ENCODE assay signal across 27 mouse cellular contexts in genomic region chr5:77362120-77362519, GRCm38 (mm10). TPM values are rescaled to one million over a fixed set of nuclear protein-coding genes. Genes with fewer than 3 reads are reported as not detected.
DNase-seq lines count a peak whose midpoint lies in the region; ATAC-seq and TF ChIP-seq lines count a peak whose summit lies in the region.
"Had no signal": no experiment of that assay in that cellular context is flagged by ENCODE, and none has a peak within 500 bp of the region (broad histone marks: within the 10 kb centered on the region; RNA-seq: fewer than 3 reads in every experiment).

No protein-coding gene starts in this region.

- intact Hi-C loops in heart, postnatal 10 days (cut with DNase I), result no loop called here

- H3K4me2 ChIP-seq in hindbrain, embryonic 14.5 days (replicated peaks), result no peak overlapping the region
- H3K4me2 ChIP-seq: embryonic facial prominence, embryonic 13.5 days; embryonic facial prominence, embryonic 15.5 days; forebrain, embryonic 13.5 days; forebrain, embryonic 15.5 days had no signal

- no peak for TF ChIP-seq CTCF in embryonic fibroblast, embryonic 13.5 days (IDR thresholded peaks at IDR 0.05; ENCODE audit: borderline replicate concordance, insufficient read depth, low read length)

- H3K36me3 ChIP-seq in hindbrain, embryonic 14.5 days (replicated peaks; ENCODE audit: control insufficient read depth, insufficient read depth), result no peaks in the 10 kb centered on the region
- H3K36me3 ChIP-seq: embryonic facial prominence, embryonic 13.5 days; embryonic facial prominence, embryonic 15.5 days; forebrain, embryonic 15.5 days; G1E had no signal

- peak; percentile 96 for DNase-seq in heart, adult 11 months
- no peak for DNase-seq in heart, postnatal 10 days
- DNase-seq in kidney, postnatal 10 days, result peak; percentile 25
- no peak for DNase-seq in kidney, adult 18-20 months
- no peak for DNase-seq in hindbrain, embryonic 14.5 days (ENCODE audit: low spot score)
- DNase-seq: adrenal gland, adult 8-10 months; adrenal gland, postnatal 14 days; adrenal gland, postnatal 36 days; cerebellum, adult 11 months; cerebellum, adult 18-20 months; cerebellum, adult 8-10 months; cerebellum, adult 9-11 months; cerebellum, postnatal 14 days; cerebellum, postnatal 36 days; embryo, embryonic 11 days; forebrain, postnatal 0 days had no signal

- no peaks in the 10 kb centered on the region for H3K9me3 ChIP-seq in hindbrain, embryonic 14.5 days (ENCODE audit: control insufficient read depth, low read length)
- H3K9me3 ChIP-seq: embryonic facial prominence, embryonic 13.5 days; embryonic facial prominence, embryonic 15.5 days; forebrain, embryonic 13.5 days; forebrain, embryonic 15.5 days had no signal

- H3K4me3 ChIP-seq in brown adipose tissue, adult 24 weeks (ENCODE audit: insufficient read depth, low read depth, low read length), result no peak overlapping the region
- no peak overlapping the region for H3K4me3 ChIP-seq in embryonic fibroblast, embryonic 13.5 days (ENCODE audit: insufficient read depth, low read length)
- H3K4me3 ChIP-seq in hindbrain, embryonic 14.5 days (replicated peaks; ENCODE audit: low read length), result no peak overlapping the region
- H3K4me3 ChIP-seq: embryonic facial prominence, embryonic 13.5 days; embryonic facial prominence, embryonic 15.5 days; forebrain, embryonic 13.5 days; forebrain, embryonic 15.5 days had no signal

- no peak overlapping the region for H3K9ac ChIP-seq in hindbrain, embryonic 14.5 days
- H3K9ac ChIP-seq: embryonic facial prominence, embryonic 13.5 days; embryonic facial prominence, embryonic 15.5 days; forebrain, embryonic 13.5 days; forebrain, embryonic 15.5 days; forebrain, postnatal 0 days had no signal

- no peak for ATAC-seq in CD4-positive, CD25-positive, alpha-beta regulatory T cell, adult 4 months
- ATAC-seq in hindbrain, embryonic 14.5 days (ENCODE audit: low FRiP score), result no peak
- ATAC-seq: activated CD4-positive, CD25-positive, alpha-beta regulatory T cell, adult 4 months; forebrain, embryonic 13.5 days; forebrain, embryonic 15.5 days; forebrain, postnatal 0 days; Patski had no signal

- TF ChIP-seq POLR2A in embryonic fibroblast, embryonic 13.5 days (IDR thresholded peaks at IDR 0.05; ENCODE audit: low read depth, low read length), result no peak

- peaks cover 49% of the 10 kb centered on the region for H3K4me1 ChIP-seq in brown adipose tissue, adult 24 weeks (ENCODE audit: control insufficient read depth, insufficient read depth, insufficient read length, low read length)
- H3K4me1 ChIP-seq in embryonic fibroblast, embryonic 13.5 days (ENCODE audit: control insufficient read depth, insufficient read depth, low read length), result peaks cover 28% of the 10 kb centered on the region
- H3K4me1 ChIP-seq in hindbrain, embryonic 14.5 days (replicated peaks; ENCODE audit: control insufficient read depth, insufficient read depth, low read length), result peaks cover 10% of the 10 kb centered on the region; the same call in 1 of the 2 replicates

- peak overlapping the region; percentile 95 for H3K27ac ChIP-seq in brown adipose tissue, adult 24 weeks (replicated peaks; ENCODE audit: low read depth, low read length)
- H3K27ac ChIP-seq in embryonic fibroblast, embryonic 13.5 days (ENCODE audit: insufficient read depth, low read length), result peak overlapping the region; percentile 76; the same call in 1 of the 2 replicates
- no peak overlapping the region for H3K27ac ChIP-seq in hindbrain, embryonic 14.5 days
- H3K27ac ChIP-seq: embryonic facial prominence, embryonic 13.5 days; embryonic facial prominence, embryonic 15.5 days; forebrain, embryonic 13.5 days; forebrain, embryonic 15.5 days had no signal

- WGBS in hindbrain, embryonic 14.5 days, result 64% methylated on average over 3 of the region's 3 CpGs

- H3K27me3 ChIP-seq in hindbrain, embryonic 14.5 days (ENCODE audit: control insufficient read depth, insufficient read depth, low read length), result no peaks in the 10 kb centered on the region
- H3K27me3 ChIP-seq: CH12.LX; embryonic facial prominence, embryonic 13.5 days; embryonic facial prominence, embryonic 15.5 days; forebrain, embryonic 13.5 days; Patski had no signal

RNA-seq across cellular contexts. Expression of gene Igfbp7, which starts 45.7 kb away (rescaled TPM):
- total RNA-seq in heart, postnatal 10 days (2021), result 100 to 1,000 TPM; 435 to 466 TPM
- polyA plus RNA-seq in brown adipose tissue, adult 24 weeks (2012; ENCODE audit: insufficient read depth, insufficient read length, missing spikeins), result 85.5 and 137 TPM in 2 replicates
- 406 and 784 TPM in 2 replicates for polyA plus RNA-seq in embryonic fibroblast, embryonic 13.5 days (2011; ENCODE audit: insufficient read length, low read depth, missing spikeins)
- under 1 TPM in 1 of 2 experiments, not detected in 1; 0.31 TPM for polyA plus RNA-seq in CD4-positive, CD25-positive, alpha-beta regulatory T cell, adult 4 months (2017; shearing (Covaris generic))
- polyA plus RNA-seq in hindbrain, embryonic 14.5 days (2014; fragmentation: Nextera tagmentation; extraction: Ambion mirVana), result 70.5 and 80.4 TPM in 2 replicates
- total RNA-seq: G1E had no signal
- polyA plus RNA-seq: G1E had no signal

RNA-seq across cellular contexts. Expression of gene Polr2b, which starts 52.2 kb away (rescaled TPM):
- 10 to 100 TPM; 33.3 to 36.2 TPM for total RNA-seq in heart, postnatal 10 days (2021)
- polyA plus RNA-seq in brown adipose tissue, adult 24 weeks (2012; ENCODE audit: insufficient read depth, insufficient read length, missing spikeins), result 25.0 and 43.6 TPM in 2 replicates
- 84.9 and 88.8 TPM in 2 replicates for polyA plus RNA-seq in embryonic fibroblast, embryonic 13.5 days (2011; ENCODE audit: insufficient read length, low read depth, missing spikeins)
- polyA plus RNA-seq in CD4-positive, CD25-positive, alpha-beta regulatory T cell, adult 4 months (2017; shearing (Covaris generic)), result 10 to 100 TPM; 53.9 to 67.1 TPM
- polyA plus RNA-seq in hindbrain, embryonic 14.5 days (2014; fragmentation: Nextera tagmentation; extraction: Ambion mirVana), result 57.5 and 67.8 TPM in 2 replicates

RNA-seq across cellular contexts. Expression of gene Noa1, which starts 52.2 kb away (rescaled TPM):
- total RNA-seq in heart, postnatal 10 days (2021), result 10 to 100 TPM; 14.4 to 17.0 TPM
- 22.2 and 29.5 TPM in 2 replicates for polyA plus RNA-seq in brown adipose tissue, adult 24 weeks (2012; ENCODE audit: insufficient read depth, insufficient read length, missing spikeins)
- polyA plus RNA-seq in embryonic fibroblast, embryonic 13.5 days (2011; ENCODE audit: insufficient read length, low read depth, missing spikeins), result 13.7 and 15.7 TPM in 2 replicates
- 1 to 10 TPM; 2.2 to 5.7 TPM for polyA plus RNA-seq in CD4-positive, CD25-positive, alpha-beta regulatory T cell, adult 4 months (2017; shearing (Covaris generic))
- 32.1 and 37.3 TPM in 2 replicates for polyA plus RNA-seq in hindbrain, embryonic 14.5 days (2014; fragmentation: Nextera tagmentation; extraction: Ambion mirVana)

Comparison
In these comparisons a context has a peak if more than half of its experiments do, and no peak if none do; other contexts are left out.
1. DNase-seq: peak in heart, adult 11 months (single experiment) and kidney, postnatal 10 days (single experiment); none in heart, postnatal 10 days (0 of 2), kidney, adult 18-20 months (single experiment) and hindbrain, embryonic 14.5 days (single experiment).
2. RNA of gene Igfbp7, which starts 45.7 kb away (polyA plus RNA-seq): 406 to 784 TPM in embryonic fibroblast, embryonic 13.5 days, 85.5 to 137 TPM in brown adipose tissue, adult 24 weeks and 70.5 to 80.4 TPM in hindbrain, embryonic 14.5 days; 0.31 TPM in CD4-positive, CD25-positive, alpha-beta regulatory T cell, adult 4 months; every median in the first group is over 10 times any median in the second.